Mouse (Mus musculus): Measurements from ENCODE around the gene Adgrl2. TPM values are rescaled to one million over a fixed set of nuclear protein-coding genes. Genes with fewer than 3 reads are reported as not detected.

Adgrl2 gene
- total RNA-seq, 1 experiment, result 36.6 TPM

DNA sequence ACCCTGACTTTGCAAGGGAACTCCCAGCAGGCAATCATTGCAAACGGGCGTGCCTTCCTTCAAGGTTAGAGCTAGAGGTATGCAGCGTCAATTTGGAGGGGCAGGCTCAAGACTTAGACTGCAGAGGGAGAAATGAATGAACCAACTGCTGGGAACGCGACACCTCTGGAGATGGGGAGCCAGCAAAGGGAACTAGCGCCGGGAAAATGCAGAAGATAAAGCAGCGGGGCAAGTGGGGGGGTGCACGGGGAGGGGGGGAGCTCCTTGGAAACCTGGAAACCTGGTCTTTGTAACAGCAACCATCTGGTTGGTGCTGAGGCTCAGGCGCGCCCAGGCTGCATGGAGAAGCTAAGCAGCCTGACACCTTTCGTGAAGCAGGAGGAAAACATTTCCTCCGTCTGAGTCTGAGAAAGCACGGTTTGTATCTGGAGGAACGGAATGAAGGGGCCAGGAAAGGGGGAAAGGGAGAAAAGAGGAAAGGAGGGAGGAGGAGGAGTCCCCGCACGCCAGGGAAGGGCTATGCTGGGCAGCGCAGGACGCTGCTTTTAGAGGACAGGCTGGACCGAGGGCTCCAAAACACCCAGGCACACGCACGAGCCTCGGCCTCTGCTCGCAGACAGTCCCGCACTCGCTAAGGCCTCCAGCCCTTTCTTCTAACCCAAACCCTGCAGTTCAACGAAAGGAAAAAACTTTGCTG lies 3.3 kb downstream of the Adgrl2 start:
- Histone ChIP-seq H3K27ac (ENCODE audit: insufficient read depth, low read depth, low read length, poor library complexity, severe bottlenecking) (no peak overlapping the region), H3K9ac (ENCODE audit: insufficient read depth, low read depth, low read length, poor library complexity, severe bottlenecking) (peak overlapping the region; percentile 85; the same call in 1 of the 2 replicates), H3K36me3 (ENCODE audit: control insufficient read depth, insufficient read depth, low read length, poor library complexity, severe bottlenecking) (no peaks in the 10 kb centered on the region; the same call in 1 of the 2 replicates), H3K4me3 (ENCODE audit: insufficient read depth in 1 of 2, low read depth in 1 of 2, low read length in 2 of 2, poor library complexity in 1 of 2, severe bottlenecking in 1 of 2) (peak overlapping the region; percentile 69 to 93), H3K9me3 (ENCODE audit: control insufficient read depth, insufficient read depth, low read depth, low read length) (no peaks in the 10 kb centered on the region), H3K4me1 (ENCODE audit: control insufficient read depth in 2 of 2, insufficient read depth in 2 of 2, low read length in 2 of 2, poor library complexity in 1 of 2) (peaks cover 0 to 2% of the 10 kb centered on the region in 2 experiments; a peak in 2 of 4 replicates)
- peak; percentile 48 for DNase-seq (ENCODE audit: low read depth, low spot score)
- in situ Hi-C loops (cut with MboI; ENCODE audit: low sequenced_read_pairs in 2 of 2, unreplicated experiment in 2 of 2), result no loop called here
- TF ChIP-seq CHD2 (IDR thresholded peaks at IDR 0.05; ENCODE audit: low read depth, low read length) (no peak), ZC3H11A (IDR thresholded peaks at IDR 0.05; ENCODE audit: borderline replicate concordance, low read depth, low read length) (no peak), HCFC1 (IDR thresholded peaks at IDR 0.05; ENCODE audit: borderline replicate concordance, insufficient read depth, low read length) (no peak), MAFK (IDR thresholded peaks at IDR 0.05; ENCODE audit: insufficient read depth, low read depth, low read length) (no peak), ZNF384 (IDR thresholded peaks at IDR 0.05; ENCODE audit: low read depth, low read length) (no peak)

DNA sequence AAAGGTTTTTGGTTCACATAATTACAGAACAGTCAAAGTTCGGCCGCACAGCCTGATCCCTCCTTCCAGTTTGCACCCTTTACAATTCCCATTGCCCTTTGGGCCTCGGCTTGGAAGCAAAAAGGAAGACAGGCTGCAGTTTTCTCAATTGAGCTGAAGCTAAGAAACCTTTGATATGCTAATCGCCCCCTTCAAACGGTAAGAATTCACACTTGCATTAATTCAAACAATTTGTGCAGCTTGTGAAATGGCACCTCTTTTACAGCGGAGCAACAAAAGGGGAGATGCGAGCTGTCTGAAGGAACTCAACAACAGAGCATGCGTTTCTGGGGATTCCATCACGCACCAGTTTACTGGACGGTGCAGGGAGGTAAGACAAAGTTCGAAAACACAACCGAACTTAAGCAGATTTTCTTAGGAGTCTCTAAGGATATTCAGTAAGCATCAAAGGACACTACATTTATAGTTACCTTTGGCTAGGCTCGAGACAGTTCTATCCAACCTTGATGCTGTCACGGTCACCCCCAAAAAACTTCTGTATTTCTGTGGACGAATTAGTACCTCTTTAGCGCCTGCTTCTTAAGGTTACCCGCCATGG lies 4.0 kb downstream of the Adgrl2 start:
- in situ Hi-C loops (cut with MboI; ENCODE audit: low sequenced_read_pairs in 2 of 2, unreplicated experiment in 2 of 2), result no loop called here
- Histone ChIP-seq H3K9me3 (ENCODE audit: control insufficient read depth, insufficient read depth, low read depth, low read length) (no peaks in the 10 kb centered on the region), H3K27ac (ENCODE audit: insufficient read depth, low read depth, low read length, poor library complexity, severe bottlenecking) (no peak overlapping the region), H3K9ac (ENCODE audit: insufficient read depth, low read depth, low read length, poor library complexity, severe bottlenecking) (no peak overlapping the region), H3K36me3 (ENCODE audit: control insufficient read depth, insufficient read depth, low read length, poor library complexity, severe bottlenecking) (no peaks in the 10 kb centered on the region; the same call in 1 of the 2 replicates), H3K4me1 (ENCODE audit: control insufficient read depth in 2 of 2, insufficient read depth in 2 of 2, low read length in 2 of 2, poor library complexity in 1 of 2) (peaks cover 0 to 2% of the 10 kb centered on the region in 2 experiments; a peak in 2 of 4 replicates), H3K4me3 (ENCODE audit: insufficient read depth in 1 of 2, low read depth in 1 of 2, low read length in 2 of 2, poor library complexity in 1 of 2, severe bottlenecking in 1 of 2) (peak overlapping the region; percentile 33 to 37; a peak in 3 of 4 replicates)
- DNase-seq (ENCODE audit: low read depth, low spot score), result peak; percentile 42
- TF ChIP-seq HCFC1 (IDR thresholded peaks at IDR 0.05; ENCODE audit: borderline replicate concordance, insufficient read depth, low read length) (no peak), CHD2 (IDR thresholded peaks at IDR 0.05; ENCODE audit: low read depth, low read length) (no peak), ZC3H11A (IDR thresholded peaks at IDR 0.05; ENCODE audit: borderline replicate concordance, low read depth, low read length) (no peak), ZNF384 (IDR thresholded peaks at IDR 0.05; ENCODE audit: low read depth, low read length) (no peak), MAFK (IDR thresholded peaks at IDR 0.05; ENCODE audit: insufficient read depth, low read depth, low read length) (no peak)

DNA sequence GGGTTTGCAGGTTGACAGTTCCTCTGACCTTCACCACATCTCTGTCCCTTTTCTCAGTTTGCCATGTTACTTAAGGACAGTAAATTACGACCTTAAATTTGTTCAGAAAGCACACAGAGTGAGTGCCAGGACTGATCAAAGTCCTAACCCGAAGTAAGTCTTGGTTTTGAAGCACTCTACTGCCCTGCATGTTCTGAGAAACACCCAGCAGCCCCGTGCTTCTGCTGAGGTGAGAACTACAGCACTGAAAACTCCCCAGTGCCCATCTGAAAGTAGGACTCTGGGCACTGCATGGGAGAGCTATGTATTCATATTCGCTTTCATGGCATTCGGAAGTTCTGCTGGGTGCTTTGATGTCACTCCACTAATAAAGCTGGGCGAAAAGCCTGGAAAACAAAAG lies 6.0 kb downstream of the Adgrl2 start:
- Histone ChIP-seq H3K36me3 (ENCODE audit: control insufficient read depth, insufficient read depth, low read length, poor library complexity, severe bottlenecking) (no peaks in the 10 kb centered on the region; the same call in 1 of the 2 replicates), H3K4me1 (ENCODE audit: control insufficient read depth in 2 of 2, insufficient read depth in 2 of 2, low read length in 2 of 2, poor library complexity in 1 of 2) (peaks cover 0 to 2% of the 10 kb centered on the region in 2 experiments; a peak in 1 of 4 replicates), H3K27ac (ENCODE audit: insufficient read depth, low read depth, low read length, poor library complexity, severe bottlenecking) (no peak overlapping the region), H3K9ac (ENCODE audit: insufficient read depth, low read depth, low read length, poor library complexity, severe bottlenecking) (no peak overlapping the region), H3K9me3 (ENCODE audit: control insufficient read depth, insufficient read depth, low read depth, low read length) (no peaks in the 10 kb centered on the region), H3K4me3 (ENCODE audit: insufficient read depth in 1 of 2, low read depth in 1 of 2, low read length in 2 of 2, poor library complexity in 1 of 2, severe bottlenecking in 1 of 2) (no peak overlapping the region)
- in situ Hi-C loops (cut with MboI; ENCODE audit: low sequenced_read_pairs in 2 of 2, unreplicated experiment in 2 of 2), result no loop called here
- no peak for TF ChIP-seq HCFC1 (IDR thresholded peaks at IDR 0.05; ENCODE audit: borderline replicate concordance, insufficient read depth, low read length)
- TF ChIP-seq ZNF384 (IDR thresholded peaks at IDR 0.05; ENCODE audit: low read depth, low read length), result no peak
- no peak for DNase-seq (ENCODE audit: low read depth, low spot score)

DNA sequence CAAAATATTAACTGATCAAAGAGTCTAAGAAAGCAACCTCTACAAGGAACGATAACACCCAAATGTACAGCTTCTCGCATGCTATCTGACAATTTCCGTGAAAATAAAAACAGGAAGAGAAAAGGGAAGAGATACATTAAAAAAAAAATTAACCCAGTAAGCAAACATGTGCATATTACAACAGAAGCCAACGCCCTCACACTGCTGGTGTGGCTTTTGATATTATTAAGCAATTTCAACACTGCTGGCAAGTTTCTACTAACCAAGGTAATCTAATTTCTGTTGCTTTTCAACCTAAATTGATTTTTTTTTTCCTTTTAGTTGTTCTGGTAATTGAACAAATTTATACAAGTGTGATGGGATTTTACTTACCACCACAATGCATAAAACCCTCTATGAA lies 8.0 kb downstream of the Adgrl2 start:
- Histone ChIP-seq H3K27ac (ENCODE audit: insufficient read depth, low read depth, low read length, poor library complexity, severe bottlenecking) (no peak overlapping the region), H3K36me3 (ENCODE audit: control insufficient read depth, insufficient read depth, low read length, poor library complexity, severe bottlenecking) (no peaks in the 10 kb centered on the region; the same call in 1 of the 2 replicates), H3K4me1 (ENCODE audit: control insufficient read depth in 2 of 2, insufficient read depth in 2 of 2, low read length in 2 of 2, poor library complexity in 1 of 2) (no peaks in the 10 kb centered on the region; a peak in 1 of 4 replicates), H3K9me3 (ENCODE audit: control insufficient read depth, insufficient read depth, low read depth, low read length) (no peaks in the 10 kb centered on the region), H3K9ac (ENCODE audit: insufficient read depth, low read depth, low read length, poor library complexity, severe bottlenecking) (no peak overlapping the region), H3K4me3 (ENCODE audit: insufficient read depth in 1 of 2, low read depth in 1 of 2, low read length in 2 of 2, poor library complexity in 1 of 2, severe bottlenecking in 1 of 2) (no peak overlapping the region)
- in situ Hi-C loops (cut with MboI; ENCODE audit: low sequenced_read_pairs in 2 of 2, unreplicated experiment in 2 of 2), result no loop called here
- TF ChIP-seq ZNF384 (IDR thresholded peaks at IDR 0.05; ENCODE audit: low read depth, low read length) (no peak), CHD2 (IDR thresholded peaks at IDR 0.05; ENCODE audit: low read depth, low read length) (no peak), HCFC1 (IDR thresholded peaks at IDR 0.05; ENCODE audit: borderline replicate concordance, insufficient read depth, low read length) (no peak), ZC3H11A (IDR thresholded peaks at IDR 0.05; ENCODE audit: borderline replicate concordance, low read depth, low read length) (no peak), MAFK (IDR thresholded peaks at IDR 0.05; ENCODE audit: insufficient read depth, low read depth, low read length) (no peak)
- no peak for DNase-seq (ENCODE audit: low read depth, low spot score)

All from ES-E14 (cell line).